Mouse (Mus musculus) cerebellum, postnatal 25 days (tissue): ENCODE results near the gene Mast4.

Experiments used
- DNase-seq, 2 experiments: peaks; one replicate each; pipeline ENCODE4 v3.0.0; 2021; ENCODE audit warnings: mixed read lengths in 2 of 2

Gene Mast4

GRCm38 (mm10) chr13:103238034-103238705, 96.1 kb downstream of the Mast4 start:
- DNase-seq = no peak

- DNase-seq = no peak
Measured at GRCm38 (mm10) chr13:103232171-103232570, 102.1 kb downstream of the Mast4 start.

GRCm38 (mm10) chr13:103229069-103229468, 105.2 kb downstream of the Mast4 start:
- DNase-seq = no peak

- DNase-seq = no peak
Measured at GRCm38 (mm10) chr13:103225895-103226815, 108.1 kb downstream of the Mast4 start.

- DNase-seq = no peak
Measured at GRCm38 (mm10) chr13:103225217-103225894, 108.9 kb downstream of the Mast4 start.

- DNase-seq = no peak
Measured at GRCm38 (mm10) chr13:103220479-103221064, 113.7 kb downstream of the Mast4 start.

- no peak for DNase-seq
Measured at GRCm38 (mm10) chr13:103219999-103220398, 114.3 kb downstream of the Mast4 start.

- DNase-seq = no peak
Measured at GRCm38 (mm10) chr13:103217486-103217885, 116.8 kb downstream of the Mast4 start.

- no peak for DNase-seq
Measured at GRCm38 (mm10) chr13:103214506-103214905, 119.8 kb downstream of the Mast4 start.

- DNase-seq = no peak
Measured at GRCm38 (mm10) chr13:103211953-103212352, 122.3 kb downstream of the Mast4 start.

- no peak for DNase-seq
Measured at GRCm38 (mm10) chr13:103211501-103211941, 122.8 kb downstream of the Mast4 start.

- DNase-seq = no peak
Measured at GRCm38 (mm10) chr13:103210746-103211145, 123.6 kb downstream of the Mast4 start.

- no peak for DNase-seq
Measured at GRCm38 (mm10) chr13:103207199-103207598, 127.1 kb downstream of the Mast4 start.

- no peak for DNase-seq
Measured at GRCm38 (mm10) chr13:103206644-103207043, 127.7 kb downstream of the Mast4 start.

GRCm38 (mm10) chr13:103205191-103205590, 129.1 kb downstream of the Mast4 start:
- no peak for DNase-seq

GRCm38 (mm10) chr13:103203376-103203895, 130.9 kb downstream of the Mast4 start:
- DNase-seq = no peak

- DNase-seq = no peak
Measured at GRCm38 (mm10) chr13:103201016-103201760, 133.1 kb downstream of the Mast4 start.

- no peak for DNase-seq
Measured at GRCm38 (mm10) chr13:103199823-103200660, 134.3 kb downstream of the Mast4 start.

- DNase-seq = no peak
Measured at GRCm38 (mm10) chr13:103198210-103198940, 135.9 kb downstream of the Mast4 start.

GRCm38 (mm10) chr13:103196307-103196706, 138.0 kb downstream of the Mast4 start:
- no peak for DNase-seq
